Mouse (Mus musculus) left cerebral cortex, adult 8-10 months (tissue): Measurements from ENCODE around the gene Gss. TPM values are rescaled to one million over a fixed set of nuclear protein-coding genes. Genes with fewer than 3 reads are reported as not detected.
"Not testable (repeated sequence)": the region's sequence is repeated elsewhere in the genome, so short reads cannot be mapped to it uniquely, and the experiment has no call there.

Experiments
- DNase-seq, 2 experiments: peaks; one replicate each; pipeline ENCODE4 v3.0.0; 2022; ENCODE audit warnings: low spot score in 2 of 2
- total RNA-seq, 4 experiments: library from RNA; stranded (reverse); gene quantifications; 2 replicates each; pipeline ENCODE4 v1.2.4; 2022

The Gss gene
- total RNA-seq, 4 experiments from 2014 or later, result 14.6 to 15.7 (median 15.0) TPM

GRCm38 (mm10) chr2:155576656-155577055 lies 16.0 kb downstream of the Gss start:
- DNase-seq, result no peak

- DNase-seq, result peak in 1 of 2 experiments; percentile 33
Measured at GRCm38 (mm10) chr2:155574700-155575099, 17.9 kb downstream of the Gss start.

GRCm38 (mm10) chr2:155573996-155574395 lies 18.6 kb downstream of the Gss start:
- no peak for DNase-seq

- no peak for DNase-seq
Measured at GRCm38 (mm10) chr2:155573001-155573400, 19.6 kb downstream of the Gss start.

DNA sequence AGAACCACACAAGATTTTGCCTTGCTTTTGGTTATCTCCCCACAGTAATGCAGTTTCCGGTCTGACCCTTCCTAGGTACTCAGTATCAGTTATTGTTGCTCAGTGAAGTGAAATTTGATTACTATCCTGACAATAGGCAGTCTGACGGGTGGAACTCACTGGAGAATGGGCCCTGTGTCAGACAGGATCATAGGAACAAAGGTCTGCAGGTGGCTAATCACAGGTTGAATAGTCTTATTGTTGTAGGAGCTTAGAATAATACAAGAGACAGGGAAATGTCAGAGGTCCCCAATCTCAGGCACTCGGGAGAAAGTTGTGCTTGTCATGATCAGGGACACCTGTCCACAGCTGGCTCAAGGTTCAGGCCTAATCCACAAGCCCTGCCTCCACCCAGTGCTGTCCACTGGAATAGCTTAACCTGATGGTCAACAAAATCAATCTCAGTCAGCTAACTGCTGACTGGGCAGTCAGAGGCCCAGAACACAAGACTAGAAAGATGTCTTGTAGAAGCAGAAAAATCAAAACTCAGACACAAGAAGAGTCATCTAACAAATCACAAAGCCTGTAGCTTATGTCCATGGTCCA lies 23.3 kb downstream of the Gss start:
- DNase-seq, result no peak

DNA sequence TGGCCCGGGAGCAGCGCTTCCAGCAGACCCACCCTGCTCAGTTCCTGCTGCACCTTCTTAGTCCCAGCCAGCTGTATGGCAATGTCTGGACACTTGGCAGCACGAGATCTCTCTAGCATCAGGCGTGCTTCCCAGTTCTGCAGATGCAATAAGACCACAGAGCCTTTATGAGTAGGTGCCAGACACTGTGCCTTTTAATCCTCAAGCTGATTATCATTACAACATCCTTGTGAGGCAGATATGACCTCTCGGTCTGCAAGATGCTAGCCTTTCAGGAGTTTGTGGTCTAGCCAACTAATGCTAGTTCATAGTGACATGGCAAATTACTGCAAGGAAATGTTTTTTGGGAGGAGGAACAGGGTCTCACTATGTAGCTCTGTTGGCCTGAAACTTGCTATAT lies 24.9 kb downstream of the Gss start:
- DNase-seq, result no peak

GRCm38 (mm10) chr2:155562934-155563333 lies 29.7 kb downstream of the Gss start:
- no peak for DNase-seq

DNA sequence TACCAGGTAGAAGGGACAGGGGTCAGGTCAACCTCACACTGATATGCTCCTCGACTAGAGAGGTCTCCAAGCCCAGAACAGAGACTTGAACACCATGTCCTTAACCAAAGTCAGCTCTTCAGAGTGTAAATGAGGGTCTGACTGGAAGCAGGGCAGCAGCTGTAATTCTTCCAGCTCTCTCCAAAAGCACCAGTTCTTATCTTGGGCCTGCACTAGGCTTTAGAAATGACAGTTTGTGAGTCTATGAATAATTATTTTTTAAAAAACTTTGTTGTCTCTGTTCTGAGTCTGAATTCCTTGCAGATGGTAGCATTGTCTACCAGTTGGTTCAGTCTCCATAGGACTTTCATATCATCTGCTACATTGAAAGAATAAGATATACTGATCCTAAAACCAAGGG lies 30.4 kb downstream of the Gss start:
- no peak for DNase-seq

- DNase-seq, result no peak
Measured at GRCm38 (mm10) chr2:155554426-155554985, 38.1 kb downstream of the Gss start.

- no peak for DNase-seq
Measured at GRCm38 (mm10) chr2:155552949-155553354, 39.7 kb downstream of the Gss start.

DNA sequence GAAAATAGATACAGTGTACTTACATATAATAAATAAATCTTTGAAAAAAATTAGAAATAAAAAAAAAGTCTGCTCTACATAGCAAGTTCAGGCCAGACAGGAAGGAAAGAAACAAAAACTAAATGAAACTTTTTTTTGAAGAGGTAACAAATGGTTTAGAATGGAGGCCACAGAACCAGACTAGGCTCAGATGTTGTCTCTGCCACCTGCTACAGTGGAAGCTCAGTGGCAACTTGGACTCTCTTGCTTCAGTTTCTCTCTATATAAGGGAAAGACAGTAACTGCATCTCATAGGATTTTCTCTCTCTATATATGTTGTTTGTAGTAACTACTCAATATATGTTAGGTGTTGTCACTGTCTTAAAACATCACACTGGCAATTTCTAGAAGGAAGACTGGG lies 40.3 kb downstream of the Gss start:
- DNase-seq, result no peak

DNA sequence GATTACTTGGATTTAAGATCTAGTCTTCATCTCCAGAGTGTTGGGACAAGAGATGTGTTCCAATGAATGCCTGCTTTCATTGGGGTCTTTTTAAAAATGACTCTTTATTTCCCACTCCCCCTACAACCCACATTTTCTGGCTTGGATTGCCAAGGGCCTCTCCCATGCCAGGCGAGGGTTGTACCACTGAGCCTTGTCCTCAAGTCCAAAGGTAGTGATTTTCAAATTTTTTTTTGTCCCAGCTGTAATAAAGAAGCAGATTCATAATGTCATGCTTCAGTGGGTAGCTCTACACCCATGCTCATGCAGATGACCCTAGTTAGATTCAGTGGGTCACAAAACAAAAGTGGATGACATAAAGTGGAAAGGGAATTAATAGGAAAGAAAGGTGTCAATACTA lies 45.7 kb downstream of the Gss start:
- no peak for DNase-seq

- no peak for DNase-seq
Measured at GRCm38 (mm10) chr2:155540822-155541458, 51.7 kb downstream of the Gss start.

DNA sequence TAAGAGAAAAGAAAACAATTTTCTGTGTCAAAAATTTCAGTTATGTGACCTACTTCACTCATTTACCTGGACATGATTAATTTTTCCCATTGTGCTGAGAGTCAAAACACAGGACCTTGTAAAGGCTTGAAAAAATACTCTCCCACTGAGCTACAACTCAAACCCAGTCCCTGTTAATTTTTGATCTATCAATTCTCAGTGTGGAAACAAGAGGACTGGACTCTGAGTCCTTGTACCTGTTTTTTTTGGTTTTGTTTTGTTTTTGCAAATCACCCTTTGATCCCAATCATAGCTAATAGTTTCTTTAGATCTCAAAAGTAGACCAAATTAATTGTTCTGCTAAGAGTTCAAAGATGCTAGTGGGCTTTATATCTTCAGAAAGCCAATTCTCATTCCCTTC lies 52.9 kb downstream of the Gss start:
- no peak for DNase-seq

DNA sequence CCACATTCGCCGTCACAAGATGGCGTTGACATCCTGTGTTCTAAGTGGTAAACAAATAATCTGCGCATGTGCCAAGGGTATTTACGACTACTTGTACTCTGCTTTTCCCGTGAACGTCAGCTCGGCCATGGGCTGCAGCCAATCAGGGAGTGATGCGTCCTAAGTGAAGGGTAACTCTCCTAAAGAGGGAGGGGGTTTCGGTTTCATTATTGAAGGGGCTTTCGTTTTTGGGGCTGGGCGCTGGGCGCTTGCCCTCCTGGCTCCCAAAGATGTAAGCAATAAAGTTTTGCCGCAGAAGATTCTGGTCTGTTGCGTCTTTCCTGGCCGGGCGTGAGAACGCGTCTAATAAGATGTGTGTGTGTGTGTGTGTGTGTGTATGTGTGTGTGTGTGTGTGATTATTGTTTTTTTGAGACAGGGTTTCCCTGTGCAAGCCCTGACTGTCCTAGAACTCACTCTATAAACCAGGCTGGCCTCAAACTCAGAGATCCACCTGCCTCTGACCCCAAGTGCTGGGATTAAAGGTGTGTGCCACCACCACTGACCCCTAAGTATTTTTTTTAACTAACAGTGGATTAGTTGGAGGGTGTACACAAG lies 54.0 kb downstream of the Gss start:
- not testable (repeated sequence) for DNase-seq

DNA sequence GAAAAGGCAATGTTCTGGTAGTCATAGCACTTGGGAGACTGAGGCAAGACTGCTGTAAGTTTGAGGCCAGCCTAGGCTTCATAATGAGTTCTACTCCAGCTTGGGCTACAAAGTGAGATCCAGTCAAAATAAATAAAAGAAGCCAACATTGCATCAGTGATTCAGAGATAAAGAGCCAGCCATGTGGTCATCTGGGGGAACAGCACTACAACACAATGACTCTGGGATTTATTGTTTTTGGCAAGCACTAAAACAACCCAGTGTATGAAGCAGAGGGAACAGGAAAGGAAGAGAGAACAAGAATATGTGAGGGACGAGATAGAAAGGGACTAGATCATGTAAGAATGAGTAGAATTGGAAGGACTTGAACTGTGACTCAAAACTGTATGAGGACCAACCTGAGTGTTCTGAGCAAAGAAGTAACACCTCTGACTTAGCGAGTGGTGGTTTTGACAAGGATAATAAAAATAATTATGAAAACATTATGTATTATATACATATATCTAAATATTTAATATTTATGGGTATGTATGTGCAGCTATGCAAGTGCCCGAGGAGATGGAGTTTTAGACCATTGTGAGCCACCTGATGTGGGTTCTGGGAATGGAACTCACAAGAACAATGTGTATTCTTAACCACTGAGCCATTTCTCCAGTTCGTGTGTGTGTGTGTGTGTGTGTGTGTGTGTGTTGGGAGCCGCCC lies 54.7 kb downstream of the Gss start:
- DNase-seq, result no peak

DNA sequence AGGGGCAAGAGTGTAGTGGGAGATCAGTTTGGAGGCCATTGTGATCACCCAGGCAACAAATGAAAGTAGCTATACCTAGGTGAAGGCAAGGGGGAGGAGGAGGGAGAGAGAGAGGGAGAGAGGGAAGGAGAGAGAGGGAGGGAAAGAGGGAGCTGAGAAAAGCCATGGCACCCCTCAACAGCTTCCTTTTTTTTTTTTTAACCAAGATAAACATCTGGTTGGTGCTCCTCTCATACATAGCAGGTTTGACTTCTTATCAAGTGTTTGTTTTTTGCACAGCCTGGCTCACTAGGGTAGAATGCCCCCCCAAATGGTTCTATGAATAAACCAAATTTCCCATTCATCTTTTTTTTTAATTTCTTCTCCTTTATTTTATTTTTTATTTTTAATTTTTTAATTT lies 56.3 kb downstream of the Gss start:
- DNase-seq, result no peak

- DNase-seq, result no peak
Measured at GRCm38 (mm10) chr2:155527367-155527766, 65.2 kb downstream of the Gss start.

GRCm38 (mm10) chr2:155524378-155524777 lies 68.2 kb downstream of the Gss start:
- no peak for DNase-seq

- DNase-seq, result no peak
Measured at GRCm38 (mm10) chr2:155523706-155524105, 68.9 kb downstream of the Gss start.

DNA sequence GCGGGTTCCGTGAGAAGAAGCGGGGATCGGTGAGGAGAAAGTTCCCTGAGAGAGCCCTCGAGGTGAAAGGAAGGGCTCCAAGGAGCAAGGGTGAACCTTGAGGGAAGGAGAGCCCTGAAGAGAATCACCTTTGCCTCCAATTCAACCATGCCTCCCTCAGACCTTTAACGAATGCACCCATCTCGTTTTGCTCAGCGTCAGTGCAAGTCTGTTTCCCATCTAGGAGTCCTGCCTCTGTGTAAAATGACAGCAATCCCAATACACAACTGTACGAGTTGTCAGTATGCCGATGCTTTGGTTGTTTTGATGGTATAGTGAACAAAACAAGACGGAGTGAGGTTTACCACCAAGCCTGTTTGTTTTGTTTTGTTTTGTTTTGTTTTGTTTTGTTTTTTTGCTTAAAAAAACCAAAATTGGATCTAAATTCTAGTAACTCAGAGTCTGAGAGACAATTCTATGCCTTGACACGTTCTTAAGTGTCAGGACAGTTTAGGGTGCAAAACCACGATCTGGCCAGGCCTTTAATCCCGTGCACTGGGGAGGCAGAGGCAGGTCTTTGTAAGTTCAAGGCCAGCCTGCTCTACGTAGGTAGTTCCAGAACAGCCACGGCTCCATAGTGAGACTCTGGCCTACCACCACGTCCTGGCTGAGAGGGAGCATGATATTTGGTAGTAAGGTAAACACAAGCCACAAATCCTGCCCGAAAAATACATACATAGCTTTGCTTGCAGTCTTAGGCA lies 73.9 kb downstream of the Gss start:
- DNase-seq, result no peak
